Mouse (Mus musculus) large intestine, adult 2 months (tissue): Measurements from ENCODE around the gene F2rl1. TPM values are rescaled to one million over a fixed set of nuclear protein-coding genes. Genes with fewer than 3 reads are reported as not detected.
A peak's percentile ranks its signal among the peaks of the same experiment; 100 is the strongest.
"Not testable (repeated sequence)": the region's sequence is repeated elsewhere in the genome, so short reads cannot be mapped to it uniquely, and the experiment has no call there.

Experiments used
- DNase-seq: peaks from one replicate; pipeline ENCODE4 v3.0.0-alpha.2; 2012; ENCODE audit warnings: low read depth, low spot score
- WGBS: fragments of 180-500 bp; shearing (Covaris S2); methylation state at CpG from one replicate; pipeline ENCODE4 v1.1.7; 2018; 5-methylcytosine and 5-hydroxymethylcytosine counted together
- polyA plus RNA-seq: library from polyadenylated mRNA; depleted of rRNA; stranded (reverse); fragments of >200 nt; gene quantifications from 2 replicates; pipeline ENCODE4 v1.2.3, GENCODE M21; 2012

The F2rl1 gene
- polyA plus RNA-seq, 1 experiment, result 39.0 TPM

DNA sequence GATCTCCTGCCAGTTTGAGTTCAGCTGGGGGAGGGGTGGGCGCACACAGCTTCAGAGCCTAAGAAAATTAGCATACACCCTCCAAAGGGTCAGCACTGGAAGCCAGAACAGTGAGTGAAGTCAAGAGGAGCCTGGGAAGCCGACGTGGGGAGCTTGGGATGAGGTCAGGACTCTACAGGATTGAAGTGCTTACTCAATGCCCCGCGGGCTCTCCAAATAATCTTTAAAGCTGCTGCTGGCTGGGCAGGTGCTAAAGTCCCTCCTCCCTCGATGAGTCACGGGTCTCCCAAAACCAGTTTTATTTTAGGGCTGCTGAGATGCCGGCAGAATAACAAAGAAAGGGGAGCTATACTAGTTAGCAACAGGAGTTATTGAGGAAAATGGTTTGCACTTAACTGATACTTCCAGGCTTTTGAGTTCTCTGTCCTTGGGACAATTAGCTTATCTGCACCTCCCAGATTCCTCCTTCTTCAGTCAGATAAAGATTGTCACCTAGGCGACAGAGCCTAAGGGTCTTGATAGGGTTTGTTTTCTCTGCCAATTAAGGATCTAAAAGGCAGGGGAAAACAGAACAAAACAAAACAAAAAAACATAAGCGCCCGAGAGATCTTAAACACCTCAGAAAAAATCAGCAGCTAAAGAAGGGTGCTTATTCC, 10.6 kb upstream of the F2rl1 start:
- 18% methylated on average over 11 of the region's 11 CpGs for WGBS
- no peak for DNase-seq

DNA sequence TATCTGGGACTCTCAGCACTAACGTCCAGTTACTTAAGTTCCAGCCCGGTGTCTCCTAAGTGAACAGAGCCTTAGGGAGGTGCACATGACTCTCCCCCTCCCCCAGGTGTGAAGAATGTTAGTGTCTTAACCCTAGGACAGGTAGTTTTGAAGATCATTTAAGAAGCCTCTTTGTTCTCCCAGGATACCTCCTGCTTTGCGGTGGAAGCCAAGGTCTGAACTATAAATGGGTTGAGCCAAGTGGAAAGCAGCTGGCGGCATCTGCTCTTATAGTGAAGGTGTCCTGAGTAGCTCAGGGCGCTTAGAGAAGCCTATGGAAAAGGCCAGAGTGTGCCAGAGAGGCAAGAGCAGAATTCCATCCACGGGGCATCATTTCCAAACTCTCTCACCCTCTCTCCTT, 10.0 kb upstream of the F2rl1 start:
- no peak for DNase-seq
- WGBS, result 27% methylated on average over 6 of the region's 6 CpGs

DNA sequence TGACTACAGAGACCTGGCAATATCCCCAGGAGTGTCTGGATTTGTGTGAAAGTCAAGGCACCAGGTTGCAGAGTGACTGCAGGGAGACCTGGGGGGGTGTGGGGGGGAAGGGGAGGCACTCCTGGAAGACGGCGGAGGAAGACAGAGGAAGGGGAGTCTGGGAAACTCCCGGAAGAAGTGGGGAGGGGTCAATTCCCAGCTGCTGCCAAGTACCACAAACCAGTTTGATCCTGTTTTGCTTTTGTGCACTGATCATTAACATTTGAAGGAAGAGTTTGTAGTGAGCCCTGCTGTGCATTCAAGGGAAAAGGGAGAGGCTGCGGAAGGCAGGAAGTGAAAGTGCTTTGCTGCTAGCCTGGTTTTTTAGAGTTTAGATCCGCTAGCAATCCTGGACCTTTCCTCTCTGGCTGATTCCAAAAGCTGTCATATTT, 9.1 kb upstream of the F2rl1 start:
- no peak for DNase-seq
- 12% methylated on average over 5 of the region's 5 CpGs for WGBS

DNA sequence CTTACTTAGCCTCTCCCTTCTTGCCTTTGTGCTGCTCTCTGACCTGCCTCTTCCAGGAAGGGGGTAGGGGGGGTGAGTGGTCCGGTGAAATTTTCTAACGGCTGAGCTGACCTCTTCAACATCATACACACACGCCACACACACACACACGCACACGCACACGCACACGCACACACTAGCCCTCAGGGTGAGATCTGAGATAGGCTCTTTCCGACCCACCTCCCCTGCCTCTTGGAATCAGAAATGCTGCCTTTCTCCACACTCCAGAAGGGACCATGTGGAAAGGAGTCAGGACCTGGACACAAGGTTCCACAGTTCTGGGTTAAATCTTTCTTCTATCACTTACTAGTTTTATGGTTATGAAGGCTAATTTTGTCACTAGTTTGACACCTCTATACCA, 8.6 kb upstream of the F2rl1 start:
- 87% methylated on average over 8 of the region's 8 CpGs for WGBS
- DNase-seq, result no peak

DNA sequence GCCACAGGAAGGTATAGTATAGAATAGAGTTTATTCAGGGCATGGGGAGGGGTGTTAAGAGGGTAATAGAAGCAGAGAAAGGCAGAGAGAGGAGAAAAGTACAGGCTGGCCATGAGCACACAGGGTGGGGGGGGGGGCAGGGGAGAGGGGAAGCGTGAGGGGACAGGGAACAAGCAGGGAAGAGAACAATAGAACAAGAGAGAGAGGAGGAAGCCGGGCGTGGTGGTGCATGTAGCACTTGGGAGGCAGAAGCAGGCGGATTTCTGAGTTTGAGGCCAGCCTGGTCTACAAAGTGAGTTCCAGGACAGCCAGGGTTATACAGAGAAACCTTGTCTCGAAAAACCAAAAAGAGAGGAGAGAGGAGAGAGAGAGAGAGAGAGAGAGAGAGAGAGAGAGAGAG, 8.1 kb upstream of the F2rl1 start:
- DNase-seq, result not testable (repeated sequence)
- WGBS, result 79% methylated on average over 5 of the region's 5 CpGs

DNA sequence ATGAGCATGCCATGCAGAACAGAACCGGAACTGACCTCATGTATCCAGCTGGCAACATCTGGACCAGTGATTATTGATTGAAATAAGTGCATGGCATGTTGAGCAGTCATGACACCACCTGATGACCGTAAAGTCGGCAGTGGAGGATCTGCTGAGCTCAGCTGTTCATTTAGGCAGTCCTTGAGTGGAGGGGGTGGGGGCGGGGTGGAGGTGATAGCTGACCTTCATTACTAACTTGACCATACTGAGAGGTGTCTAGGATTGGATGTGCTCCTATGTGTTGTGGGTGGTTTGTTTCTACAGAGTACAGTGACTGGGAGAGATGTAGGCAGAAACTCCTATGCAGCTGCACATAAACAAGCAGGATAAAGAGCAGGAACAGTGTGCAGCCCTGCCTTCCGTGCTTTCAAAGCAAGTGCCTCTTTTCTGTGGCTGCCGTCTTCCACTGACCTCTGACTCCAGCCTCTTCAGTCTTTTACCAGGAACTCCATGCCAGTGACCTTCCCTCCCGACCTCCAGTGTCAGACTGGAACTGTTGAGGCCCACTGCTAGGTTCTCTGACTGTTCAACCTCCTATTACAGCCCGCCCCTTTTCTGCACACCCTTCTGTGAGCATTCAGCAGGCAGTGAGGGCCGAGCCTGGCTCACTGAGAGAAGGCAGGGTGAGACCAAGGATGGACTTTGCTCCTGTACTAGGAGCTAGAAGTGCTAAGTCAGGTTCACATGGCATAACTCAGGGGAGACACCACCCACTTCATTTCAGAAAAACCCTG, 6.4 kb upstream of the F2rl1 start:
- no peak for DNase-seq

DNA sequence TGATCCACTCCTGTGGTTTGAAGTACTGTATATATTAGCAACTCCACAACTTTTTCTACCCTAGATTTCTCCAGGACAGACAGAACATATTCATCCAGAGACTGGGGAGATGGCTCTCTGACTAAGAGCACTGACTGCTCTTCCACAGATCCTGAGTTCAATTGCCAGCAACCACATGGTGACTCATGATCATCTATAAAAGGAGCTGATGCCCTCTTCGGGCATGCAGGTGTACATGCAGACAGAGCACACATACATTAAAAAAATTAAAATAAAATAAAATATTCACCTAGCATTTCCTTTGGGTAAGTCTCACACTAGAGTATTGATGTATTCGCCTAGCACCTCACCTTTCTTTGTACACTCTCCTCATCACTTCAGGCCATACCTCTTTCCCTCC, 4.2 kb upstream of the F2rl1 start:
- 63% methylated on average over 2 of the region's 2 CpGs for WGBS

More for the DNA sequence above, 6.4 kb upstream of the F2rl1 start:
- 41% methylated on average over 9 of the region's 9 CpGs for WGBS

DNA sequence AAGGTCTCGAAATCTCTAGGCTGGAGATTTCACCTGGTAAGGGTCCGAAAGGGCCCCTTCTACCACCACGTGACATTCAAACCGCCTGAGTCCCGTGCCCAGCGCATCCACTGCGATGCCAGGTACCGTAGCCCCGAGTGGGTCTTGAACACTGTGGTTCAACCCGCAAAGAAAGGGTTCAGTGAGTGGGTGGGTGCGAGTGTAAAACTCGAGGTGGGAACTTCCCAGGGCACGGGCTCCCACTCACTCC, 678 bp downstream of the F2rl1 start:
- DNase-seq, result no peak

More for the DNA sequence above, 4.2 kb upstream of the F2rl1 start:
- DNase-seq, result no peak

DNA sequence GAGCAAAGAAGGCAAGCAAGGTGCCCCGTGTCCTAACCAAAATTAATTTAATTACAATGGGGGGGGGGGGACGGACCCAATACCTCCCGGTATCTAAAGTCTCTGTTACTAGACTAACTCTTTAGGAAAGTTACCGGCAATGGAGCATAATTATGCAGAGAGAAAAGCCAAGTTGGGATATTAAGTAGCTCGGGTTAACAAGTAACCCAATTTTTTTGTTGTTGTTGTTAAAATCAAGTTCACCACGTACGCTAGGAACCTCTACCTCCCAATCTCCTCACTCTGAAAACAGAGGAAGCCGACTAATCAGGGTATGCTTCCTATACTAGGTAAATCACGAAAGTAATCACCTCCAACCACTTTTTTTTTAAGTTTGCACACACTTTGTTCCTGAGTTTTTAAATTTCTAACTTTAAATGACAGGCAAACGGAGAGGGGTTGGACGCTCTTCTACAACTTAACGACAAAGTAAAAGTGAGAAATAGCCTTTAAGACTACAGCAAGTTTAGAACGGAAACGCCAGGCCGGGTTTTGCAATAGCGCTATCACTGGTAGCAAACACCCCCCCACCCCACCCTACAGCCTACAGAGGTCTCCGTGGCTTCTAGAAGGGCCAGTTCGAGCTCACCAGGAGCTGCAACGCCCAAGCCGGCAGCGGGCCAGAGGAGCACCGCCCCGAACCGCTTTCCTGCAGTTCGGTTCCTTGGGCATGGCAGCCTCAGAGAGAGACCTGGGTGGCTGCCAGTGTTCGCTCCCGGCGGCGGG, 1.2 kb downstream of the F2rl1 start:
- 10% methylated on average over 29 of the region's 29 CpGs for WGBS
- no peak for DNase-seq

More for the DNA sequence above, 678 bp downstream of the F2rl1 start:
- under 1% methylated on average over 13 of the region's 13 CpGs for WGBS

DNA sequence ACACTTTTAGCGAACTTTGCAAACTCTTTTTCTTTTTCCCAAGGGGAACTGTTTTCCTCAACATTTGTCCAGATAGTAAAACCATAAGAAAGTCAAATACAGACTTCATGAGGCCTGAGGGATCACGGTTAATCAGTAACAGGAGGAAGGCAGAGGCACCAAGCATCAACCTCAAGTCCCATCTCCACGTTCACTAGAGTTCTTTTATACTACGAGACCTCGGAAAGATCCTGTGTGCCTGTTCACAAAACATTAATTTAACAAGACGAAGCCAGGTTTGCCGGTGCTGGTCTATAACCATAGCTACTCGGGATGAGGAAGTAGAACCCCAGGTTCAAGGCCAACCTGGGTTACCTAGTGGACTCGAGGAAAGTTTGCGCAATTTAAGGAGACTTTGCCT, 2.9 kb downstream of the F2rl1 start:
- DNase-seq, result no peak
- 29% methylated on average over 10 of the region's 10 CpGs for WGBS

DNA sequence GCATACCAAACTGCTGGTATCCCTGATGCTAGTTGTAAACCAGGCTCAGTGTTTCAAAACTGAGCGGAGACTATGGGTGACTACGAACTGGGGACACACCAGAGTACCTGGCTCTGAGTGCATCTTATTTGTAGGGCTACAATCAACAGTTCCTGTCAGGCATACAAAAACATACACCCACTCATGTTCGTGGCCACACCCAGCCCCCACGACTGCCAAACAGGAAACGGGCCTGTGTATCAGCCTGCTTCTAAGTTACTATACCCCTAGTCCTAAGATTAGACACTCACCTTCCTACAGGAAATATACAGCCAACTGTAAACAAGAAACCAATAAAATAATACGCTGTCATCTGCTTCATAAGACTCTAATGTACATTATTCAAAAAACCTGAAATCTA, 4.0 kb downstream of the F2rl1 start:
- 22% methylated on average over 6 of the region's 6 CpGs for WGBS
- no peak for DNase-seq

DNA sequence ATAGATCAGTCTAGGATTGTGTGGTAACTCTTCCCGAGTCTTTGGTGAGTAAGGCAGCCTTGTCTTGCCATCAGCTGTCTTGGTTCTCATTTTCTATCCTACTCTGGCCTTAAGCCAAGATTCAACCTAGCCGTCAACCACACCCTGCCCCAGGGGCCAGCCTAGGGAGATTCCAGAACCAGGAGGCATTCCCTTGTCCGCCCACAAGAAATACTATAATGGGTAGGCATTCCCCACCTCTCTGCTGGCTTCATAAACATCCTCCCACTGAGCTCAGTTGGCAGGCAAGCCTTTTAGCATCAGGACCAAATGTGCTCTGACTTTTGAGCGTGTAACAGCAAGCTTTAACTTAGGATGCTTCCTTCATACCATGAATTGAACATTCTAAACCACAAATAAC, 10.3 kb downstream of the F2rl1 start:
- no peak for DNase-seq
- 37% methylated on average over 4 of the region's 4 CpGs for WGBS

DNA sequence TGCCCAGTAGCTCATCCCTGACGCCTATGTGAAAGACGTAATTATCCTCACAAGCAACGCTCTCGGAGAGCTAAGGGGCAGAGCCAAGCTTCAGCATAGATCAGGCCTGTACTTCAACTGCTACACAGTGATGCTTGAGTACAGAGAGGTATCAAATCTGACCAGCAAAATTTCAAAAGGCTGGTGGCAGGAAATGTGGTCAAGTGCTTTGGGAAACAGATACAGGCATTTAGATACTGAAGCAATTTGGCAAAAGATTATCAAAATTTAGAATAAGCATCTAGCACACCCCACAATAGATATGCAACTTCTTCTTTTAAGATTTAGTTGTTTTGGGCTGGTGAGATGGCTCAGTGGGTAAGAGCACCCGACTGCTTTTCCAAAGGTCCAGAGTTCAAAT, 15.0 kb downstream of the F2rl1 start:
- no peak for DNase-seq
- 95% methylated on average over 5 of the region's 5 CpGs for WGBS

DNA sequence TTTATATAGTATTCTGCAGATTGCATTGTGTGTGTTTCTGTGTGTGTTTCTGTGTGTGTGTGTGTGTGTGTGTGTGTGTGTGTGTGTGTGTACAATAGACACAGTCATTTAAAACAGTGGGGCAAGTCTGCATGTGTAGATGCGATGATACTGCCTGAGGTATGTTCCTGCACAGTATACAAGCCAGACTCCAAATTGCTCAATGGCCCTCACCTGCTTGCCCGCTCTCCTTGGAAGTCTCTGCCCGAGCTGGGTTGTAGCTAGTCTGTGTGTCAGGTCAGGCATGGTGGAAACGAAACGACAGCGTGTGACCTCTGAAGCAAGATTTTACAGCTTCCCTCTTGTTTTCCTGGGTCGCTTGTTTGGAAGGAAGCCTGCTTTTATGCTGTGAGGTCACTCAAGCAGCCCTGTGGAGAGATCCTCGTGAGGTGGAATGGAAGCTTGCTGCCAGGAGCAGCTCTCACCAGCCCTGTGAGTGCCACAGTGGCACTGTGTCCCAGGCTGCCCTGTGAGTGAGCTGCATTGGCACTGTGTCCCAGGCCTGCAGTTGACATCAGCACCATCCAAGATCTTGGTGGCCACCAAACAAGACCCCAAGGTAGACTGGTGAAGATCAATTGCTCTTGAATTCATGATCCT, 21.6 kb downstream of the F2rl1 start:
- no peak for DNase-seq
- 39% methylated on average over 8 of the region's 8 CpGs for WGBS

DNA sequence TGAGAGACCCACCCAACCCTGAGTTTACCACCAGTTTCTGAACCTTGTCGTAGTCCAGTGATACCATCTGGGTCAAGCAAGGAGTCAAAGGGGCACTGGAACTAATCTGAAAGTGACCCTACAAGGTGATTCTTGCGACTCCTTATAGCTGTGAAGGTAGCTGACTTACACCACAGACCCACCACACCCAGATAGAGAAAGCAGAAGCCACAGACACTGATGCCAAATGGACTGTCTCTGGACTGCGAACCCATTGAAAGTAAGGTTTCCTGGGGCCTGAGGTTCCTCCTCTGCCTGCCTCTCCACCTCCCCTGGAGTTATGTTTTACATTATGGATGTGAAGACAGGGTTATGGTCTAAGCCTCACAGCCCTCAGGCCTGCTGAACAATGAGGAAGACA, 28.4 kb downstream of the F2rl1 start:
- no peak for DNase-seq
- WGBS, result 92% methylated on average over 3 of the region's 3 CpGs

DNA sequence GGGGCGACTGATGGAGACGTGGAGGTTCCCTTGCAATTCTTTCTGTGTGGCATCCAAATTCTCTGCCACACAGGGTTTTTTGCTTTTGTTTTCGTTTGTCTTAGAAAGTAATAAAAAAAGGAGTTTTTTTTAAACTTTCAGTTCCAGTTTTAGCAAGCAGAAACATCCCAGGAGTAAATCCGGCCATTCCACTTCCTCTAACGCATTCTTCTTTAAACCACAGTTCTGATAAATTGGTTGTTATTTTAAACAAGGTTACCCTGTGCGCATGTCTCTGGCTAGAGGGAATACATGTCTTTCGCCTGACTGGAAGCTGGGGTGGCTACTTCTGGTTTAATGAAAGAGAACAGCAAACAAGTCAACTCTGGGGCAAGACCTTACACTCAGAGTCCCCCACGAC, 30.2 kb downstream of the F2rl1 start:
- no peak for DNase-seq
- 66% methylated on average over 8 of the region's 8 CpGs for WGBS

DNA sequence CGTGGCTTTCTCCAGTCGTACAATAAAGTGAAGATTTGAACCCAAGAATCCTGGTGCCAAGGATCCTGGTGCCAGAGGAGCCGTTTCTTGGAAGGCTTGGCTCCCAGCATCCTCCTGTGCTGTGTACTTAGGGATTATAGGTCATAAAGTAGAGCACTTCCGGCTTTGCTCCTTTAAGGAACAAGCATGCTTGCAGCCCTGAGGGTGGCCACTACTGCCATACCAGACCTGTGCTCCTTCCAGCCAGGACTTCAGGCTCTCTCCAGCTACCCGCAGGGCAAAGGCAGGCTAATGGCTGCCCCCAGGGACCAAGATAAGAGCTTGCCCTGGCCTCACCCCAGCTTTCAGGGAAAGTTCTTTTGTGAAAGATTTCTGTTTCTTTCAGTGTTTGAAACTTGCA, 31.7 kb downstream of the F2rl1 start:
- WGBS, result 16% methylated on average over 5 of the region's 5 CpGs
- peak; percentile 51 for DNase-seq

DNA sequence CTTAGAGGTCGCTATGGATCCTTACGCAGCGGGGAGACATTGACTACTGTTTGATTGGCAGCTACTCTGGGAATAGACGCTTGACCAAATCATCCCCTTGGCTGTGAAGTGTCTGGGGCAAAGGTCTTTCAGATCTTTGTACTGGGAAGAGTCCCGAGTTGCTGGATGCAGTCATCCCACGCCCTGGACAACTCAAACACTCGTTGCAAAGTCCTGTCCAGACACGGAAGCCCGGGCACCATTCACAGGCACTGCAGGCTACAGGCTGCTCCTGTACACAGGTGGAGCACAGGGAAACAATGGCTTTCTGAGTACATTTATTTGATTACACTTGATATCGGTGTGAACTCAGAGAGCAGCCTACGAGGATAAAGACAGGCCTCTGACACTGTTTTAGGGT, 33.7 kb downstream of the F2rl1 start:
- peak; percentile 82 for DNase-seq
- 28% methylated on average over 11 of the region's 11 CpGs for WGBS

DNA sequence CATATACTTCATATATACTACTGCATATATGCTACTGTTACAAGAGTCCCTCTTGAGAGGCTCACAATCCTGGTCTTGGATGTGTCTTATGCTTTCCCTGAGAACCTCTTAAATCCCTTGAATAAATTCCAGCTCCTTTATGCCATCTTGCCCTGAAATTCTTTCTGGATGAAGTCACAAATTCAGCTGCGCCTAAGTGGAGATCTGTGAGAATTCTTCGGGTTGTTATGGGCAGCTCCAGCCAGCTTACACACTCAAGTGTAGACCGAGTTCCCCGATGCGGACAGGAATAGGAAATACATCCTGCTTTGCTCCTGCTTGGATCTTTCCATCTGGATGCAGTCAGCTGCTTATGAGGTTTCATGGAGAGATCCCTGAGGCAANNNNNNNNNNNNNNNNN, 40.4 kb downstream of the F2rl1 start:
- WGBS, result 46% methylated on average over 5 of the region's 5 CpGs
- no peak for DNase-seq

DNA sequence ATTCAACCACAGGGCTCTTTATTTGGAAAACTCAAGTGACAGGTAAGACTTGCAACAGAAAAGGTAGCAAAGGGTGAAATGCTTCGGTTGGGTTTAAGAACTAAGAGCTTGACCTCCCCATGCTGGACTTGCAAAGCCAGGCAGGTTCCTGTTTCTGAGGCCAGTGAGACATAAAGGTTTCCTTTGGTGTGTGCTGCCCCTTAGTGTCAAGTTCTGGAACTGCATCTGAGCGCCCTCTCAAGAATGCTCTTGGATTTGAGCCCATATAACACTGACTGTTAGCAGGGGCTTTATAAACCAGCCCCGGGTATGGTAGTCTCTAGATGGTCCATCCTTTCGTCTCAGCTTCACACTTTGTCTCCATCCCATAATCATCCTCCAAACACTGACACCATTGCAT, 43.6 kb downstream of the F2rl1 start:
- DNase-seq, result peak; percentile 61
- 4% methylated on average over 4 of the region's 4 CpGs for WGBS
